Mouse (Mus musculus) small intestine, adult 2 months (tissue): ENCODE results near the gene Cercam. TPM values are rescaled to one million over a fixed set of nuclear protein-coding genes. Genes with fewer than 3 reads are reported as not detected.

Experiments used
- H3K27ac ChIP-seq: fragments of 200-500 bp; 2 replicates; pipeline ENCODE4 v1.5.1; 2012; ENCODE audit warnings: low read depth, low read length, control low read depth, inconsistent platforms; ENCODE audit not compliant: insufficient read depth
- H3K27me3 ChIP-seq: fragments of 200-500 bp; 2 replicates; pipeline ENCODE4 v1.6.1; 2012; ENCODE audit warnings: mild to moderate bottlenecking, moderate library complexity, low read length, inconsistent platforms; ENCODE audit not compliant: control insufficient read depth, insufficient read depth
- H3K36me3 ChIP-seq: fragments of 200-500 bp; 2 replicates; pipeline ENCODE4 v1.6.1; 2012; ENCODE audit warnings: mild to moderate bottlenecking, low read length, control low read depth, inconsistent platforms; ENCODE audit not compliant: control insufficient read depth, insufficient read depth
- H3K4me1 ChIP-seq: fragments of 200-500 bp; 2 replicates; pipeline ENCODE4 v1.6.1; 2012; ENCODE audit warnings: low read length, inconsistent platforms, mixed read lengths; ENCODE audit not compliant: control insufficient read depth, insufficient read depth, insufficient read length
- H3K4me3 ChIP-seq: fragments of 200-500 bp; 2 replicates; pipeline ENCODE4 v1.5.1; 2012; ENCODE audit warnings: low read depth, mild to moderate bottlenecking, control low read depth, inconsistent platforms, low read length, moderate library complexity
- CTCF ChIP-seq: fragments of 200-500 bp; IDR thresholded peaks from 2 replicates; pipeline ENCODE4 v1.5.1; 2012; ENCODE audit warnings: low read depth, mild to moderate bottlenecking, control low read depth, inconsistent platforms, low read length, moderate library complexity, mixed read lengths; ENCODE audit not compliant: insufficient replicate concordance, insufficient read length; ENCODE audit errors: extremely low read depth
- POLR2A ChIP-seq: fragments of 200-500 bp; IDR thresholded peaks from 2 replicates; pipeline ENCODE4 v1.6.1; 2012; ENCODE audit warnings: low read depth, mild to moderate bottlenecking, control low read depth, inconsistent platforms, low read length, moderate library complexity
- WGBS: fragments of 180-500 bp; shearing (Covaris S2); methylation state at CpG from one replicate; pipeline ENCODE4 v1.1.7; 2018; 5-methylcytosine and 5-hydroxymethylcytosine counted together
- polyA plus RNA-seq: library from polyadenylated mRNA; depleted of rRNA; stranded (reverse); fragments of >200 nt; gene quantifications from 2 replicates; pipeline ENCODE4 v1.2.3, GENCODE M21; 2012

Cercam gene
- polyA plus RNA-seq, 1 experiment = 5.9 TPM

DNA sequence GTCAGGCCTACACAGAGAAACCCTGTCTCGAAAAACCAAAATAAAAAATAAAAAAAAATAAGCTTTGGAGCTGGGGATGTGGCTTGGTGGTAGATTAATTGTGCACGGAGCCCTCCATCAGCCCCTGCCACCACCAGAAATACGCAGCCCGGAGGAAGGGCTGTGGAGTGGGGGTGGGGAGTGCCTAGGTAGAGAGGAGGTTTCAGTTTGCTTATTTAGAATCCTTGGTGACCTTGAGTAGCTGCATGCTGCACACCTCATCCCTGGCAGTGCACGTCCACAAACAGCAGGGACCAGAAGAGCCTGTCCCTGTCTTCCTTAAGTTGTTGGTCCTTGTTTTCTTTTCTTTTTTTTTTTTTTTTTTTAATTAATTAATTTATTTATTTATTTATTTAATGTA lies 35.2 kb upstream of the Cercam start:
- WGBS = 96% methylated on average over 5 of the region's 5 CpGs
- no peaks in the 10 kb centered on the region for H3K27me3 ChIP-seq
- H3K27ac ChIP-seq = no peak overlapping the region
- no peak overlapping the region for H3K4me3 ChIP-seq
- no peaks in the 10 kb centered on the region for H3K4me1 ChIP-seq
- TF ChIP-seq POLR2A = no peak
- no peak for TF ChIP-seq CTCF
- H3K36me3 ChIP-seq = peaks cover 13% of the 10 kb centered on the region

DNA sequence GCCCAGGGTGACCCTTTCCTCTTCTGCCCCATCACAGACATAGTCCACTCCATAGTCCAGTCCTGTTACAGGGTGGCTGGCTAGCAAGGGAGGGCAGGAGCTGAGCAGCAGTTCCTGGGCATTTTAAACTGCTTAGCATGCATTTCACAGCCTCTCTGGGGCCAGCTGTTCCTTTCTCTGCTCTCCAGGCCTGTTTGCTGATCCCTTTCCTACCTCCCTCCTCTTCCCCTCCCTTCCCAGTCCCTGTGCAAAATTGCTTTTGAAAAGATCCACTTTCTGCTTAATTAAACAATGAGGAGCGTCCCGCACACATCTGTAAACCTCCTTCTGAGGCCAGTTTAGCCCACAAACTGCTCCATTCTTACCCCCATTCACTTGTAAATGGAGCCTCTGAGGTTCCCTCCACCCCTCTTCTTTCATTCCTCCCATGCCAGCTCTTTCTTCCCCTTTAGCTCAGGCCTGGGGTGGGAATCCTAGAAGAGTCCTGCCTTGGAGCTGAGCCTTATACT lies 33.5 kb upstream of the Cercam start:
- no peaks in the 10 kb centered on the region for H3K27me3 ChIP-seq
- H3K4me1 ChIP-seq = no peaks in the 10 kb centered on the region
- no peak overlapping the region for H3K27ac ChIP-seq
- TF ChIP-seq POLR2A (no peak), CTCF (no peak)
- peaks cover 15% of the 10 kb centered on the region for H3K36me3 ChIP-seq
- H3K4me3 ChIP-seq = no peak overlapping the region
- 90% methylated on average over 2 of the region's 2 CpGs for WGBS

DNA sequence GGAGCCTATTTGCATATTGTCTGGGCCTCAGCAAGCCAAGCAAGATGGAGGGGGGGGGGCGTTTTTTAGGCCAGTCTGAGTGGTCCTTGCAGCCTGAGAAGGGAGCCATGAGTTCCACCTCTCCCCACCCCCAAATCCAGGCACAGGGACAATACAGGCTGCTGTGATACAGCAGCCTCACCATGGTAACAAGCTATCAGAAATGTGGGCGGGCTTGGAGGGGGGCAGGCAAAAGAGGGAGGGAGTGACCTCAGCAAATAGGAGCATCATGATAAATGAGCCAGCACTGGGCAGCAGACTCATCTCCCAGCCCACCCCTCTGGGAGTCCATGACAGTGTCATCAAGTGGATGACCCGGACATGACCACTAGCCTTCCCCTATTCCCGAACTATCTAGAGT lies 29.5 kb upstream of the Cercam start:
- Histone ChIP-seq H3K27me3 (no peaks in the 10 kb centered on the region), H3K27ac (no peak overlapping the region), H3K4me3 (no peak overlapping the region), H3K36me3 (peaks cover 23% of the 10 kb centered on the region), H3K4me1 (no peaks in the 10 kb centered on the region)
- TF ChIP-seq POLR2A = no peak
- no peak for TF ChIP-seq CTCF
- 55% methylated on average over 4 of the region's 4 CpGs for WGBS

DNA sequence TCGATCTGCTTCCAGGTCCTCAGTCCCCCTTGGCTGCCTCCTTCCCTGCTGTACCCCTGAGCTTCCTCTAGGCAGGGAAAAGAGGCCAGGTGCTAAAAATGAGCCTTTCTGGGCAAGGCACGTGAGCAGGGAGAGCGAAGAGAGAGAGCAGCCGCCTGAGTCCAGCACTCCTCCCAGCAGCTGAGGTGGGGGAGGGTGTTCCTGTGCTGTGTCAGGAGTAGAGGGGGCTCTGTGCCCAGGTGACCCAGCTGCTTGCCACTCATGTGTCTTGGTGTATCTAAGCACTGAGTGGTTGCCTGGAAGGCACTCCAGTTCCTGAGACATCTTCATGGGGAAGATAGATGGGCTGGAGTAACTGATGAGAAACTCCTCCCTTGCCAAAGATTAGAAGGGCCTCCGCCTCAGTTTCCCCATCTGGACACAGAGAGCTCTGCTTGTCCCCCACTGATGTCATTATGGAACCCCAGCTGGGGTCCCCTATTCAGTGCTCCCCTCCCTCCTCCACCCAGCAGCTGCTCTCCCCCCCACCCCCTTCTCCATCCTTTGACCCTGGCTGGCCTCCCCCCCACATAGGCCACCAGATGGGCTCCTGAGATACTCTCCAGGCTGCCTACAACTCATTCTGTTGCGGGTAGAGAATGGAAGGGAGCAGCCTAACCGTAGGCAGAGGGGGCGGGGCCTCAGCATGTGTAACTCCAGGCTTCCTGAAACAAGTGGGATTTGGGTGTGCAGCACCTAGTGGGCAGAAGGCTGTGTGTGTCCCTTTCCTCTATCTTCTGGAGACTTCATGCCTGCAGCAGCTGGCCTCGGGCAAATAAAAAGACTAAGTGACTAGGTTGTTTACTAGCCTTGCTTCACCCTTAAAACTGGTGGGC lies 25.5 kb upstream of the Cercam start:
- TF ChIP-seq CTCF (no peak), POLR2A (no peak)
- WGBS = 83% methylated on average over 9 of the region's 9 CpGs
- H3K4me3 ChIP-seq = no peak overlapping the region
- peaks cover 21% of the 10 kb centered on the region for H3K36me3 ChIP-seq
- no peaks in the 10 kb centered on the region for H3K27me3 ChIP-seq
- H3K27ac ChIP-seq = no peak overlapping the region
- no peaks in the 10 kb centered on the region for H3K4me1 ChIP-seq

DNA sequence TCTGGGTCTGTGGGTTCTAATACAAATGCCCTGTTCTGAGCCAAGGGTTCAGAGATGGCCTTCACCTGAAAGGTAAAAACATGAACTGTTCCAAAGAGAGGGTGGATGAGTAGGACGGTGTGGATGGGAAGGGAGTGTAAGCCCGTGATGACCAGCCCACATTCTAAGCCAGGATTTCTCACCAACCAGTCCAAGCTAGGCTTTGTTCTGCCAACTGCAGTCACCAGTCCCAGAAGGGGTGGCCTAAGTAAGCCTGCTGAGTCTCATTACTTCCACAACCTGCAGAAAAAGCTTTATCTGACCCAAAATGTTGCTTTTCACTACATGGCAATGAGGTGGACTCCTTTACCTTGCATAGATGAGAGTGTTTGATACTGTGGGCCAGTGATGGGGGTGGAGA lies 24.8 kb upstream of the Cercam start:
- Histone ChIP-seq H3K27ac (no peak overlapping the region), H3K4me1 (no peaks in the 10 kb centered on the region), H3K4me3 (no peak overlapping the region), H3K27me3 (no peaks in the 10 kb centered on the region), H3K36me3 (peaks cover 19% of the 10 kb centered on the region)
- 91% methylated on average over 2 of the region's 2 CpGs for WGBS
- TF ChIP-seq CTCF (no peak), POLR2A (no peak)

GRCm38 (mm10) chr2:29844661-29845060 lies 24.3 kb upstream of the Cercam start:
- peaks cover 17% of the 10 kb centered on the region for H3K36me3 ChIP-seq
- H3K4me1 ChIP-seq = no peaks in the 10 kb centered on the region
- no peaks in the 10 kb centered on the region for H3K27me3 ChIP-seq
- H3K27ac ChIP-seq = no peak overlapping the region
- WGBS = 84% methylated on average over 3 of the region's 3 CpGs
- no peak overlapping the region for H3K4me3 ChIP-seq
- TF ChIP-seq CTCF = no peak

GRCm38 (mm10) chr2:29845636-29846035 lies 23.3 kb upstream of the Cercam start:
- Histone ChIP-seq H3K27me3 (no peaks in the 10 kb centered on the region), H3K4me1 (no peaks in the 10 kb centered on the region), H3K36me3 (peaks cover 17% of the 10 kb centered on the region), H3K4me3 (no peak overlapping the region), H3K27ac (no peak overlapping the region)
- 75% methylated on average over 25 of the region's 25 CpGs for WGBS
- no peak for TF ChIP-seq POLR2A
- TF ChIP-seq CTCF = no peak
